Mouse (Mus musculus) olfactory bulb, adult 2 months (tissue): Measurements from ENCODE around the gene Eno1. TPM values are rescaled to one million over a fixed set of nuclear protein-coding genes. Genes with fewer than 3 reads are reported as not detected.

Source experiments
- H3K27ac ChIP-seq: fragments of 200-500 bp; 2 replicates; pipeline ENCODE4 v1.5.1; 2012; ENCODE audit warnings: low read depth, low read length; ENCODE audit not compliant: insufficient read depth
- H3K4me1 ChIP-seq: fragments of 200-500 bp; 2 replicates; pipeline ENCODE4 v1.6.1; 2012; ENCODE audit warnings: low read length; ENCODE audit not compliant: control insufficient read depth, insufficient read depth
- H3K4me3 ChIP-seq: fragments of 200-500 bp; 2 replicates; pipeline ENCODE4 v1.5.1; 2012; ENCODE audit warnings: mild to moderate bottlenecking, low read depth, low read length, moderate library complexity; ENCODE audit not compliant: insufficient read depth
- CTCF ChIP-seq: fragments of 200-500 bp; IDR thresholded peaks from 2 replicates; pipeline ENCODE4 v1.5.1; 2012; ENCODE audit warnings: low read depth, mild to moderate bottlenecking, low read length, moderate library complexity; ENCODE audit not compliant: insufficient read depth
- POLR2A ChIP-seq: fragments of 200-500 bp; IDR thresholded peaks from 2 replicates; pipeline ENCODE4 v1.6.1; 2012; ENCODE audit warnings: mild to moderate bottlenecking, low read depth, low read length, moderate library complexity; ENCODE audit not compliant: insufficient read depth
- WGBS: fragments of 180-500 bp; shearing (Covaris S2); methylation state at CpG from one replicate; pipeline ENCODE4 v1.1.7; 2018; 5-methylcytosine and 5-hydroxymethylcytosine counted together
- polyA plus RNA-seq: library from polyadenylated mRNA; stranded (reverse); fragments of >200 nt; gene quantifications from 2 replicates; pipeline ENCODE4 v1.2.4, GENCODE M21; 2012; ENCODE audit warnings: low replicate concordance; ENCODE audit not compliant: missing spikeins, insufficient read depth, insufficient read length

Eno1 gene
- polyA plus RNA-seq, 1 experiment = not detected

- TF ChIP-seq CTCF (no peak), POLR2A (no peak)
- no peak overlapping the region for H3K27ac ChIP-seq
- H3K4me1 ChIP-seq = no peaks in the 10 kb centered on the region
- WGBS = 71% methylated on average over 10 of the region's 10 CpGs
- H3K4me3 ChIP-seq = no peak overlapping the region
These were observed 15.4 kb upstream of the Eno1 start for GRCm38 (mm10) chr4:150221017-150221640.

- WGBS = 69% methylated on average over 4 of the region's 4 CpGs
- no peak for TF ChIP-seq CTCF
- TF ChIP-seq POLR2A = no peak
- Histone ChIP-seq H3K4me3 (no peak overlapping the region), H3K27ac (no peak overlapping the region), H3K4me1 (0 out of 2 replicates have a peak, but pooled peaks cover 2% of the 10 kb centered on the region)
These were observed 12.7 kb upstream of the Eno1 start for GRCm38 (mm10) chr4:150223830-150224229.

GRCm38 (mm10) chr4:150225700-150226099 is 10.8 kb upstream of the Eno1 start:
- no peak overlapping the region for H3K4me3 ChIP-seq
- WGBS = 41% methylated on average over 1 of the region's 1 CpGs
- peaks cover 11% of the 10 kb centered on the region for H3K4me1 ChIP-seq
- TF ChIP-seq POLR2A = no peak
- no peak for TF ChIP-seq CTCF
- H3K27ac ChIP-seq = no peak overlapping the region

- WGBS = 50% methylated on average over 7 of the region's 7 CpGs
- no peak for TF ChIP-seq CTCF
- TF ChIP-seq POLR2A = no peak
- Histone ChIP-seq H3K27ac (no peak overlapping the region), H3K4me3 (no peak overlapping the region), H3K4me1 (peaks cover 19% of the 10 kb centered on the region)
These were observed 9.5 kb upstream of the Eno1 start for GRCm38 (mm10) chr4:150226818-150227688.

GRCm38 (mm10) chr4:150228581-150229348 is 7.8 kb upstream of the Eno1 start:
- Histone ChIP-seq H3K4me1 (peaks cover 19% of the 10 kb centered on the region), H3K4me3 (no peak overlapping the region), H3K27ac (no peak overlapping the region)
- 63% methylated on average over 7 of the region's 7 CpGs for WGBS
- TF ChIP-seq CTCF (no peak), POLR2A (no peak)

GRCm38 (mm10) chr4:150229747-150230390 is 6.7 kb upstream of the Eno1 start:
- H3K27ac ChIP-seq = no peak overlapping the region
- 54% methylated on average over 11 of the region's 15 CpGs for WGBS
- TF ChIP-seq POLR2A = no peak
- TF ChIP-seq CTCF = no peak
- no peak overlapping the region for H3K4me3 ChIP-seq
- H3K4me1 ChIP-seq = peaks cover 19% of the 10 kb centered on the region

GRCm38 (mm10) chr4:150230460-150231407 is 5.8 kb upstream of the Eno1 start:
- 50% methylated on average over 21 of the region's 21 CpGs for WGBS
- H3K4me3 ChIP-seq = no peak overlapping the region
- H3K4me1 ChIP-seq = peaks cover 19% of the 10 kb centered on the region
- H3K27ac ChIP-seq = no peak overlapping the region
- TF ChIP-seq CTCF = no peak
- TF ChIP-seq POLR2A = no peak
